Mouse (Mus musculus) frontal cortex, postnatal 10 days (tissue): ENCODE measurements around the gene Vrk1.

Source experiments
- DNase-seq, 2 experiments: peaks; one replicate each; pipeline ENCODE4 v3.0.0; 2022; ENCODE audit warnings: low spot score in 2 of 2, mixed read lengths in 1 of 2

Gene Vrk1

GRCm38 (mm10) chr12:106046143-106046795 is 36.2 kb downstream of the Vrk1 start:
- no peak for DNase-seq

DNA sequence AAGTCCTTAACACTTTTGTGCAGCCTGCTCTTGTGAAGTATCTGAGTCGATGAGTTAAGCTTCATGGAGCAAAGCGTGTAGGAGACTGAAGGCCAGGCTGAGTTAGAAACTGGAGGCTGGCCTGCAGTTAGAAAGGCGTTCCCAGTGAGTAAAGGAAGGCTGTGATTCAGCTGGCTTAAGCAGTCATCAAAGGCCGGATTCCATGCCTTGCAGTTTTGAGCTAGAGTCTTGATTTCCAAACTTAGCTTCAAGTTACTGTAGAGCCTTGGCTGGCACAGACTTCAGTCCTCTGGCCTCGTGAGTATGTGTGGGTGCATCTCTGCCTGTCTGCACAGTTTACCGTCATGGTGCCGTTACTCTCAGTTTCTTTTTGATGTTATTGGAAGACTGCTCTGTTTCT is 42.2 kb downstream of the Vrk1 start:
- DNase-seq = no peak

- DNase-seq = peak; percentile 55 to 85
Measured at GRCm38 (mm10) chr12:106055799-106056198, 45.8 kb downstream of the Vrk1 start.

- DNase-seq = no peak
Measured at GRCm38 (mm10) chr12:106059873-106060573, 50.0 kb downstream of the Vrk1 start.

- no peak for DNase-seq
Measured at GRCm38 (mm10) chr12:106070434-106071155, 60.6 kb downstream of the Vrk1 start.

- DNase-seq = no peak
Measured at GRCm38 (mm10) chr12:106071575-106072166, 61.6 kb downstream of the Vrk1 start.

DNA sequence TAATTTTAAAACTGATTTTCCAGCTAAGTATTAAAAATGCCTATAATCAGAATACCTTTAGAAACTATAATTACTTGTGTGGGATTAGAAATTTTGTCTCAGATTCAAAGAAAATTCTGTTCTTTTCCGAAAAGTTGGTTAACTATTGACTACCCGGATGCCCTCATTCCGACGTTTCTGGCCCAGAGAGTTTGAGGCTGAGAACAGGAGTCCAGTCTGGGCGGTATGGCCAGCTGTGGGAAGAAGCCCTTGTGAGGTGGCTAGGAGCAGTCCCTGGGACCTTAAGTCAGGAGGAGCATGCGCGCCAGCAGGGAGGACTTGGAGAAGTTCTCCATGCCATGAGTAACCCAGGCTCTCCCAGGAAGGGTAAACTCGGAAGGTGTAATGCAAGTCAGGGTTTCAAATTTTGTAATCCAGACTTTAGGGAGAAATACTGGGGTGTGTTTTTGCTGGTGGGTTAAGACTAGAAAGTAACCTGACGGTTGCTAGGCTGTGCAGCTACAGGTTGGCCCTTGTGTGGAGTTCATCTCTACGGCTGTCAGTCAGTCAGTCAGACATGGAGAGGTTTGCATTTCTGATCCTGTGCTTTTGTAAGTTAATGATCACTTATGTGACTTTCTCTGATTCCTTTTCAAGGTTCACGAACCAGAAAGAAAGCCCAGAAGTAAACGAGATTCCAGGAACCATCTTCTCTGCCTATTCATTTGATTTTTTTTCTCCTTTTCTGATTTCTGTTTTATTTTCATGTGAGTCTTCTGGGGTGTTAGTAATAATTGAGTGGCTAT is 64.5 kb downstream of the Vrk1 start:
- DNase-seq = no peak

GRCm38 (mm10) chr12:106076131-106076530 is 66.1 kb downstream of the Vrk1 start:
- no peak for DNase-seq

DNA sequence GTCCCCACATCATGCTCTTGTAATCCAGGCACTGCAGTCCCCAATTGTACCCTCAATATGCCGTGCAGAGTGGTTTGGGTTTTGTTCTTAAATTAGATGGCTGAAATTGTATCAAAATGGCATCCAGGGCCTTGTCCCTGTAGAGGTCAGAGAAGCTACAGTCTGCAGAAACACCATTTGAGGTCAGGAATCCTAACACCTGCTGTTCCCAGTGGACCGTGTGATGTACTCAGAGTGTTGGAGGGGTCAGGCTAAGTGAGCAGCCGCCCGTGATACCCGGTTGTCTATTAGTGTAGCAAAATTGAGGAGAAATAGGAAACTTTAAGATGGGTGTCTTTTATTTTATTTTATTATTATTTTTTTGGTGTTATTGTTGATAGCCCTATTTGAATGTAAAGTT is 70.5 kb downstream of the Vrk1 start:
- DNase-seq = no peak

GRCm38 (mm10) chr12:106080945-106081747 is 71.1 kb downstream of the Vrk1 start:
- DNase-seq = no peak

DNA sequence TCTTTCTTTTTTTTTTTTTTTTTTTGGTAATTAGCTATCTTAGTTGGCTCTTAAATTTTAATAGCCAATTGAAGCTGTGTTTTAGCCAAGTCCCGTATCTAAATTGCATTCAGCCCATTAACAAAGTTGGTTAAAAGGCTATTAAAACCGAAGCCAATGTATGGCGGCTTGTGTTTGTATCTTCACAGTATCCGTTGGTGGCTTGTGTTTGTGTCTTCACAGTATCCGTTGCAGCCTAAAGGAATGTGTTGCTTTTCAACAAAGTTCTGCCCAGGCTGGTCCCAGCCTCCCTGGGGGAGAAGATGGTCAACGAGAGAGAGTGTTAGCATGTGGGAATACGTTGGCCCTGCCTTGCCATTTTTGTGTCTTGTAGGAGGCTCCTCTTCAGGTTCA is 71.7 kb downstream of the Vrk1 start:
- DNase-seq = no peak

GRCm38 (mm10) chr12:106082191-106082957 is 72.3 kb downstream of the Vrk1 start:
- no peak for DNase-seq

DNA sequence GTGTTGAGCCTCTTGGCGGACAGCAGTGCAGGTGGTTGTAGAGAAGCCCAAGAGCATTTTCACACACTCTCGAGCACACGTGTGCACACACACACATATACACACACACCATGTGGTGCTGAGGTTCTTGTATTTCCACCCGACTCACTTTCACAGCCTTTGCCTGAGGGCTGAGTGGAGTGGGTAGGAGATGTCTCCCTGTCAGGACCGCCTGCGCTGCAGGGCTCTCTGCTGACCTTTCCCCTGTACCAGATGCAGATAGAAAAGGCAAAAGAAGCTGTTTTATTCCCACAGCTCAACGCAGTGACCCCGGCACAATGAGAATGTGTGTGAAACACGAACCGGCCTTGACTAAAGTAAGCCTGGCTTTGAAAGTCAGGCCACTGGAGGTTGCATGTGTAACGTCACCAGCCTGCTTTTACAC is 72.9 kb downstream of the Vrk1 start:
- no peak for DNase-seq

- no peak for DNase-seq
Measured at GRCm38 (mm10) chr12:106084126-106084525, 74.1 kb downstream of the Vrk1 start.

- DNase-seq = no peak
Measured at GRCm38 (mm10) chr12:106094827-106095226, 84.8 kb downstream of the Vrk1 start.

DNA sequence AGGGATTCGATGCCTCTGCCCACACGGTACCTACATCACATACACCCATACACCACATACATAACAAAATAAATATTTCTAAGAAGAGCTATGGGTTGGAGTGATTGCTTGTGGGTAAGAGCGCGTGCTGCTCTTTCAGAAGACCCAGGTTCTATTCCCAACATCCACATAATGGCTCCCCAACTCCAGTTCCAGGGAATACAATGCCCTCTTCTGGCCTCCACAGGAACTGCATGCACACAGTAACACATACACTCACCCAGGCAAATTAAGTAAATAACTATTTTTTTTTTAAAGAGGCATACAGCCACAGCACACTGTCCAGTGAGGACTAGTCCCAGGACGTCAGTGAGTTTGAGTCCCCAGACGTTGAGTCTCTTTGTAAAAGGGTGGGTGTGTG is 92.0 kb downstream of the Vrk1 start:
- DNase-seq = no peak

DNA sequence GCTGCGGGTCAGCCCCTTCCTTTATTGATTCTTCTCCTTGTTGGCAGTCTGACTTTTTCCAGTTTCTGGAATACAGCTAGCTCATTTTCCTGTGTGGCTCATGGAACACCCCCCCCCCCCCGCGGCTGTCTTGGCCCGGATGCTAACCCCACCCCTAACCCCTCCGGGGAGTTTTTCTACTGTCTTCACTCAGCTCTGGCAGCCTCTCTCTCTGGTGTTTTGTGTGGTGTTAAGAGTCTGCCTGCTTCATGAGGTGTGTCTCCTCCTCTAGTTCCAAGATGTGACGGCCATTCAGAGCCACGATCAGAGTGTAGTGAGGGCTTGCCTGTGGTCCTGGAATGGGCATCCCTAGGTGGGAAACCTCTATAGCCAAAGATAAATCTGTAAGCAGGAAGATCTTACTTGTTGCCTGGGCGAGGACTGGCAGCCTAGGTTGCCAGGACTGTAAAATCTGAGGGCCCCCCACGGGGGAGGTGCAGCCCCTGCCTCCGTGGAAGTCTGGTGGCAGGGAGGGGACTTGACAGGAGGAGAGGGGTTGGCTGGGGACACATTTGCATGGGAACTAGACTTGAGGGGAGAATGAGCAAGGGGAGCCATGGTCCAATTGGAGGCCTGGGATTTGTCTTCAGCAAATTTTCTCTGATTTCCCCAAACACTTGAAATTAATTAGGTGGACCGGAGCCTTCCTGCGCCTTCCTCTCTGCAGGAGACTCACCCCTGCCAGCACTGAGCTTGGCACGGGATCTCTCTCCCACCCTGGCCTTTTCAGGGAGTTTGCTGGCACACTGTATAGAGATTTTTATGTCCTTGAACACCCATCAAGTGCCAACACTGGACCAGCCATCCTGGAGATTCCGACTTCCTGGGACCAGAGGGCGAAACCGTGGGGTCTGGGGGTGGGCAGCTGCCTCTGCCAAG is 93.0 kb downstream of the Vrk1 start:
- DNase-seq = no peak

DNA sequence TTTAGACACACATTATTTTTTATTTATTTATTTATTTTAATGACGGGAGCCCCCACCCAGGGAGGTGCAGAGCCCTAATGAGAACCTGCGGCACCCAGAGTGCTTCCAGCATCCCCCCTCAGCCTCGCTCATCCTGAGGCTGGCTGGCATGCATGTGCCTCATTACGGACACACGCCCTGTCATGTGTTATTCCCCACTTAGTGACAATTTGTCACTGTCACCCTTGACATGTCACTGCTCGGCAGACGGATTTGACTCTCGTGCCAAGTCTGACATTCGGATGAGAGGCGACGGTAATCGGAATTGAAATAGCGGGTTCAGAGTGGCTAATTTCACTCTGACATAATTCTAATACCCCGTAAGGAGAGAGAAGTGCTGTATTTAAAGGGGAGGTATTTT is 97.2 kb downstream of the Vrk1 start:
- DNase-seq = no peak
